In the genomic region with DNA sequence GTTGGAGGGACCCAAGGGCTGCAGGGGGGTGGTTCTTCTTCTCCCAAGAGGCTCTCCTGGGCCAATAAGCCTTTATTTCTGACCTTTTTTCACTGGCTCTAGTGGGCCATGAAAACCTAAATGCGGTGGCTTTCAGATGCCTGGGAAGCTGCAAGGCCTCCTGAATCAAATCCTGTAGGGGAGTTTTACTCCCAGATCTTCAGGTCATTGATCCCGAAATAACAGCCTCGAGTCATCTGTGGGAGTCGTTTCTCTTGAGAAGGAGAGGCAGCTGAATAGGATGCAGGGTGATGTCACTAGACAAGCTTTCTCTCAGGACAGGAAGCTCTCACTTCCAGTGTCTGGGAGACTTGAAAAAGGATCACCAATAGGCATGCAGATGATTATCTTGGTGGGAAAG, we compare ENCODE assay signal across 12 mouse cellular contexts.
A peak's percentile ranks its signal among the peaks of the same experiment; 100 is the strongest.
DNase-seq lines count a peak whose midpoint lies in the region; ATAC-seq lines count a peak whose summit lies in the region.
"Had no signal": no experiment of that assay in that cellular context is flagged by ENCODE, and none has a peak within 500 bp of the region (broad histone marks: within the 10 kb centered on the region; RNA-seq: fewer than 3 reads in every experiment).

No protein-coding gene starts in this region.

- H3K4me1 ChIP-seq in intestine, embryonic 15.5 days (replicated peaks): peaks cover 6% of the 10 kb centered on the region; the same call in 1 of the 2 replicates
- H3K4me1 ChIP-seq in intestine, embryonic 16.5 days (ENCODE audit: control insufficient read depth, insufficient read depth, low read length): peaks cover 13% of the 10 kb centered on the region
- H3K4me1 ChIP-seq in midbrain, embryonic 10.5 days: peaks cover 42% of the 10 kb centered on the region
- H3K4me1 ChIP-seq in midbrain, embryonic 15.5 days: no peaks in the 10 kb centered on the region
- H3K4me1 ChIP-seq in limb, embryonic 10.5 days: peaks cover 48% of the 10 kb centered on the region

- DNase-seq in midbrain, embryonic 10.5 days (ENCODE audit: low spot score): peak; percentile 59
- DNase-seq in embryo, embryonic 10 days (ENCODE audit: low spot score): peak; percentile 74
- no peak for DNase-seq in limb, embryonic 10.5 days (ENCODE audit: low spot score)
- DNase-seq in urinary bladder, adult 2 months (ENCODE audit: low spot score): no peak
- DNase-seq: cerebellum, postnatal 36 days; right cerebral cortex, postnatal 4 days had no signal

- H3K36me3 ChIP-seq in intestine, embryonic 15.5 days: no peaks in the 10 kb centered on the region
- no peaks in the 10 kb centered on the region for H3K36me3 ChIP-seq in intestine, embryonic 16.5 days (ENCODE audit: control insufficient read depth, insufficient read depth, low read length)
- H3K36me3 ChIP-seq in midbrain, embryonic 10.5 days: no peaks in the 10 kb centered on the region
- H3K36me3 ChIP-seq in midbrain, embryonic 15.5 days (replicated peaks): no peaks in the 10 kb centered on the region
- H3K36me3 ChIP-seq in limb, embryonic 10.5 days: no peaks in the 10 kb centered on the region
- H3K36me3 ChIP-seq: limb, embryonic 15.5 days had no signal

- H3K27ac ChIP-seq in intestine, embryonic 15.5 days: no peak overlapping the region
- H3K27ac ChIP-seq in intestine, embryonic 16.5 days (ENCODE audit: low read length): no peak overlapping the region
- H3K27ac ChIP-seq in midbrain, embryonic 10.5 days (replicated peaks): peak overlapping the region; percentile 57; the same call in 1 of the 2 replicates
- H3K27ac ChIP-seq in midbrain, embryonic 15.5 days: no peak overlapping the region
- peak overlapping the region; percentile 69; the same call in 1 of the 2 replicates for H3K27ac ChIP-seq in limb, embryonic 10.5 days
- H3K27ac ChIP-seq: forebrain, embryonic 13.5 days; hindbrain, embryonic 14.5 days; limb, embryonic 15.5 days had no signal

- WGBS in intestine, embryonic 15.5 days: 24% methylated on average over 4 of the region's 4 CpGs
- WGBS in intestine, embryonic 16.5 days: 27% methylated on average over 4 of the region's 4 CpGs
- 7% methylated on average over 4 of the region's 4 CpGs for WGBS in midbrain, embryonic 10.5 days
- 6% methylated on average over 4 of the region's 4 CpGs for WGBS in midbrain, embryonic 15.5 days
- WGBS in limb, embryonic 10.5 days: 25% methylated on average over 4 of the region's 4 CpGs

- H3K9me3 ChIP-seq in intestine, embryonic 15.5 days: no peaks in the 10 kb centered on the region
- no peaks in the 10 kb centered on the region for H3K9me3 ChIP-seq in intestine, embryonic 16.5 days (ENCODE audit: control insufficient read depth, low read length)
- no peaks in the 10 kb centered on the region for H3K9me3 ChIP-seq in midbrain, embryonic 10.5 days (replicated peaks)
- no peaks in the 10 kb centered on the region for H3K9me3 ChIP-seq in midbrain, embryonic 15.5 days
- no peaks in the 10 kb centered on the region for H3K9me3 ChIP-seq in limb, embryonic 10.5 days (replicated peaks)
- H3K9me3 ChIP-seq: forebrain, embryonic 13.5 days; limb, embryonic 15.5 days had no signal

- H3K4me2 ChIP-seq in intestine, embryonic 15.5 days (replicated peaks): no peak overlapping the region
- H3K4me2 ChIP-seq in intestine, embryonic 16.5 days (ENCODE audit: low read depth, low read length): no peak overlapping the region
- H3K4me2 ChIP-seq in midbrain, embryonic 15.5 days: no peak overlapping the region
- H3K4me2 ChIP-seq: forebrain, embryonic 13.5 days; hindbrain, embryonic 14.5 days; limb, embryonic 15.5 days had no signal

- no peak overlapping the region for H3K4me3 ChIP-seq in intestine, embryonic 15.5 days (replicated peaks)
- no peak overlapping the region for H3K4me3 ChIP-seq in intestine, embryonic 16.5 days (ENCODE audit: low read length)
- H3K4me3 ChIP-seq in midbrain, embryonic 10.5 days: no peak overlapping the region
- no peak overlapping the region for H3K4me3 ChIP-seq in midbrain, embryonic 15.5 days
- no peak overlapping the region for H3K4me3 ChIP-seq in limb, embryonic 10.5 days
- H3K4me3 ChIP-seq: forebrain, embryonic 13.5 days; limb, embryonic 15.5 days had no signal

- H3K9ac ChIP-seq in intestine, embryonic 15.5 days: no peak overlapping the region
- no peak overlapping the region for H3K9ac ChIP-seq in intestine, embryonic 16.5 days (ENCODE audit: low read depth, low read length)
- H3K9ac ChIP-seq in midbrain, embryonic 15.5 days: no peak overlapping the region
- H3K9ac ChIP-seq: forebrain, embryonic 13.5 days; hindbrain, embryonic 14.5 days; limb, embryonic 15.5 days had no signal

- no peaks in the 10 kb centered on the region for H3K27me3 ChIP-seq in intestine, embryonic 15.5 days (replicated peaks)
- no peaks in the 10 kb centered on the region for H3K27me3 ChIP-seq in intestine, embryonic 16.5 days (replicated peaks; ENCODE audit: control insufficient read depth, insufficient read depth, low read length)
- peaks cover 17% of the 10 kb centered on the region for H3K27me3 ChIP-seq in midbrain, embryonic 10.5 days (ENCODE audit: low read depth, poor library complexity, severe bottlenecking)
- H3K27me3 ChIP-seq in midbrain, embryonic 15.5 days (replicated peaks): no peaks in the 10 kb centered on the region
- no peaks in the 10 kb centered on the region for H3K27me3 ChIP-seq in limb, embryonic 10.5 days (ENCODE audit: low read depth, poor library complexity, severe bottlenecking)
- H3K27me3 ChIP-seq: forebrain, embryonic 13.5 days; limb, embryonic 15.5 days had no signal

- 0 out of 2 replicates have a peak, but pooled peaks have one; percentile 36 for ATAC-seq in intestine, embryonic 15.5 days
- no peak for ATAC-seq in intestine, embryonic 16.5 days
- no peak for ATAC-seq in midbrain, embryonic 15.5 days (replicated peaks)
- ATAC-seq: forebrain, embryonic 13.5 days had no signal

Comparison
In these comparisons a context has a peak if more than half of its experiments do, and no peak if none do; other contexts are left out.
1. H3K27ac ChIP-seq: peak in midbrain, embryonic 10.5 days (single experiment) and limb, embryonic 10.5 days (single experiment); none in intestine, embryonic 15.5 days (single experiment), intestine, embryonic 16.5 days (single experiment) and midbrain, embryonic 15.5 days (single experiment).
2. DNase-seq: peak in midbrain, embryonic 10.5 days (single experiment) and embryo, embryonic 10 days (single experiment); none in limb, embryonic 10.5 days (single experiment) and urinary bladder, adult 2 months (single experiment).